ENCODE assay signal across 19 mouse cellular contexts in the genomic region with DNA sequence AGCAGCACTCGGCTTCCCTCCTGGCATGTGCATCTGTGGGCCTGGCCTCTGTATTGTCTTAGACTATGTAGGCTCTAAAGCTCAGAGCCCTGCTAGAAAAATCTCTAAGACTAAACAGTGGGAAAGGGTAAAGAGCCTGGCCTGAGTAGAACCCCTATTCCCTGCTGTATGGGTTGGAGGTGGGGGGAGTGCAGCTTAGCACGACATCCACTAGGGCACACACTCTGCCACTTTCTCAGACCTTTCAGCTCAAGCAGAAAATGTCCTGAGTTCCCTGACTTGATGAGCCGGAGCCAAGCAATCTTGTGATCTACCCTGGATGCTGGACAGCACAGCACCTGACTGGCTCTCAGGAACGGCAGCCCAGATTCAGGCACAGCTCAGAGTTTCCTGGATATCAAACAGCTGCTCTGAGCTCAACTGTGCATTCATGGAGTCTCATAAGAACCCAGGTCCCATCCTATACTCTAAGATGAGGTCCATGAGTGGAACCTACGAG. TPM values are rescaled to one million over a fixed set of nuclear protein-coding genes. Genes with fewer than 3 reads are reported as not detected.
DNase-seq lines count a peak whose midpoint lies in the region; ATAC-seq and TF ChIP-seq lines count a peak whose summit lies in the region.
"Had no signal": no experiment of that assay in that cellular context is flagged by ENCODE, and none has a peak within 500 bp of the region (broad histone marks: within the 10 kb centered on the region; RNA-seq: fewer than 3 reads in every experiment).

No protein-coding gene starts in this region.

- H3K27ac ChIP-seq in gastrocnemius, adult 2 months, result peak overlapping the region; percentile 76
- H3K27ac ChIP-seq: heart, embryonic 15.5 days; midbrain, embryonic 13.5 days; stomach, embryonic 15.5 days had no signal

- peak; percentile 52 for TF ChIP-seq CTCF in gastrocnemius, adult 2 months (IDR thresholded peaks at IDR 0.05)

- no peak overlapping the region for H3K4me3 ChIP-seq in gastrocnemius, adult 2 months
- H3K4me3 ChIP-seq: heart, embryonic 15.5 days; midbrain, embryonic 13.5 days; myocyte; stomach, embryonic 15.5 days had no signal

- peak; percentile 82 for DNase-seq in gastrocnemius, adult 2 months
- no peak for DNase-seq in gastrocnemius, postnatal 25 days
- peak; percentile 78 for DNase-seq in kidney, adult 11 months
- DNase-seq in kidney, postnatal 4 days, result no peak
- peak; percentile 29 for DNase-seq in adipocyte (ENCODE audit: low spot score)
- peak; percentile 69 to 88 for DNase-seq in kidney, postnatal 25 days
- DNase-seq in cerebellum, adult 18-20 months, result no peak
- DNase-seq: cerebellum, adult 2 months; heart, adult 11 months; layer of hippocampus, adult 9-11 months; lung, adult 18-20 months; lung, postnatal 14 days; thymus, adult 2 months had no signal

- intact Hi-C loops in gastrocnemius, adult 2 months (cut with DNase I), result no loop called here

- no peak for ATAC-seq in frontal cortex, adult (ENCODE audit: low TSS enrichment)
- ATAC-seq: inflammation-experienced regulatory T-cells, adult 6 months; midbrain, embryonic 13.5 days had no signal

RNA-seq across cellular contexts. Expression of a gene that starts 24.9 kb away (rescaled TPM):
- total RNA-seq in gastrocnemius, adult 2 months (2021), result under 1 TPM; 0.31 to 0.89 TPM
- 1 to 10 TPM in 1 of 2 experiments, under 1 TPM in 1; 0.49 to 1.7 TPM for total RNA-seq in gastrocnemius, postnatal 25 days (2021)

RNA-seq across cellular contexts. Expression of a gene that starts 59.5 kb away (rescaled TPM):
- total RNA-seq in gastrocnemius, adult 2 months (2021), result 10 to 100 TPM; 20.6 to 47.1 TPM
- total RNA-seq in gastrocnemius, postnatal 25 days (2021), result 10 to 100 TPM; 64.2 to 68.7 TPM

Comparison
In these comparisons a context has a peak if more than half of its experiments do, and no peak if none do; other contexts are left out.
1. DNase-seq: peak in gastrocnemius, adult 2 months (single experiment), kidney, adult 11 months (single experiment), adipocyte (single experiment) and kidney, postnatal 25 days (2 of 2); none in gastrocnemius, postnatal 25 days (single experiment), kidney, postnatal 4 days (0 of 2) and cerebellum, adult 18-20 months (0 of 2).